Mouse (Mus musculus) liver, embryonic 12.5 days (tissue): ENCODE data around the gene Nceh1. TPM values are rescaled to one million over a fixed set of nuclear protein-coding genes. Genes with fewer than 3 reads are reported as not detected.

Experiments used
- ATAC-seq: fragments of 200-750 bp; cut with Nextera tagmentation; 2 replicates; pipeline ENCODE4 v1.8.0; 2017; ENCODE audit warnings: moderate number of reproducible peaks, mild to moderate bottlenecking, moderate library complexity
- H3K27ac ChIP-seq: fragments of 300-500 bp; sonication (generic); 2 replicates; pipeline ENCODE4 v1.5.1; 2016; ENCODE audit warnings: mild to moderate bottlenecking
- H3K27me3 ChIP-seq: fragments of 300-500 bp; sonication (generic); replicated peaks from 2 replicates; pipeline ENCODE4 v1.6.1; 2016; ENCODE audit warnings: mild to moderate bottlenecking, moderate library complexity
- H3K36me3 ChIP-seq: fragments of 300-500 bp; sonication (generic); 2 replicates; pipeline ENCODE4 v1.6.1; 2016; ENCODE audit warnings: mild to moderate bottlenecking, moderate library complexity
- H3K4me1 ChIP-seq: fragments of 300-500 bp; sonication (generic); 2 replicates; pipeline ENCODE4 v1.6.1; 2016
- H3K4me2 ChIP-seq: fragments of 300-500 bp; sonication (generic); 2 replicates; pipeline ENCODE4 v1.6.1; 2016; ENCODE audit warnings: mild to moderate bottlenecking, moderate library complexity
- H3K4me3 ChIP-seq: fragments of 300-500 bp; sonication (generic); 2 replicates; pipeline ENCODE4 v1.5.1; 2016; ENCODE audit warnings: mild to moderate bottlenecking, moderate library complexity
- H3K9ac ChIP-seq: fragments of 300-500 bp; sonication (generic); 2 replicates; pipeline ENCODE4 v1.6.1; 2016; ENCODE audit warnings: mild to moderate bottlenecking, moderate library complexity
- H3K9me3 ChIP-seq: fragments of 300-500 bp; sonication (generic); replicated peaks from 2 replicates; pipeline ENCODE4 v1.6.1; 2016; ENCODE audit warnings: mild to moderate bottlenecking, moderate library complexity
- WGBS: fragments of 180-500 bp; shearing (Covaris S2); methylation state at CpG from one replicate; pipeline ENCODE4 v1.1.7; 2016; ENCODE audit not compliant: insufficient replicate concordance; 5-methylcytosine and 5-hydroxymethylcytosine counted together
- polyA plus RNA-seq: library from polyadenylated mRNA; unstranded; fragments of >200 nt; fragmentation: Nextera tagmentation; extraction: Ambion mirVana; gene quantifications from 2 replicates; pipeline ENCODE4 v1.2.1, GENCODE M21; 2016

Nceh1 gene
- 2.8 and 3.4 TPM in 2 replicates for polyA plus RNA-seq

DNA sequence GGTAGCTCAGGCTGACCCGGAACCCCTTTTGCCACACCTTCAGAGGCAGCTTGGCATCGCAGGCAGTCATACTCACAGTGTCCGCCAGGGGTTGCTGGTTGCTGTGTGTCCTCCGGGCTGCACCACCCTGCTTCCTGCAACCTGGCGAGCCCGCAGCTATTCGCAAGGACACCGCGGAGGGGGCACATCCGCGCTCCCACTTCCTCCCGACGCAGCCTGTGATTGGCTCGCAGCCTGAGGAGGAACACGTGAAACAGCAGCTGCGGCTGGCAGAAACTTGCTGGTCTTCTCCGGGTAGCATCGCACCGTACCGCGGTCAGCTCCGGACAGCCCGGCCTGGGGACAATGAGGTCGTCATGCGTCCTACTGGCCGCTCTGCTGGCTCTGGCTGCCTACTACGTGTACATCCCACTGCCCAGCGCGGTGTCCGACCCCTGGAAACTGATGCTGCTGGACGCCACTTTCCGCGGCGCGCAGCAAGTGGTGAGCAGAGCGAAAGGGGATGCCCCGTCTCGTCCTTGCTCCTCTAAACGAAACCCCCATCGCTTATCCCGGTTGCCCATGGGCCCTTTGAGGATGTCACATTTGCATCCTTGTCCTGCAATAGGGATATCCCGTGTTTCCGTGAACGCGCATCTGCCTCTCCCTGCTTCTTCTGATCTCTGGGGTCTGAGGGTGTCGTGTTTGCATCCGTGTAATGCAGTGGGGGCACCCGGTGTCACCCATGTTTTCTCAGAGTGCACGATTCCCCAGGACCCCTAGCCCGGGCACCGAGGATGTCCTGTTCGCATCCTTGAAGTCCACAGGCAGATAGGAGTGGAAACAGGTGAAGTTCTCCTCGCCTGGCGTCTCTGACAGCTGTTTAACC lies at the start of gene Nceh1:
Gene Nceh1 (plus strand): TSS at position 233 of the 868 bp plus-strand sequence.
- Histone ChIP-seq H3K36me3 (no peaks in the 10 kb centered on the region), H3K4me2 (peak within 1 kb of the TSS; percentile 96), H3K9me3 (no peaks in the 10 kb centered on the region), H3K9ac (peak within 1 kb of the TSS; percentile 72), H3K27ac (no peak within 1 kb of the TSS), H3K4me1 (peaks cover 15% of the 10 kb centered on the region), H3K4me3 (peak within 1 kb of the TSS; percentile 67), H3K27me3 (no peaks in the 10 kb centered on the region)
- 2% methylated on average over 54 of the region's 54 CpGs for WGBS
- ATAC-seq: peak; percentile 92

DNA sequence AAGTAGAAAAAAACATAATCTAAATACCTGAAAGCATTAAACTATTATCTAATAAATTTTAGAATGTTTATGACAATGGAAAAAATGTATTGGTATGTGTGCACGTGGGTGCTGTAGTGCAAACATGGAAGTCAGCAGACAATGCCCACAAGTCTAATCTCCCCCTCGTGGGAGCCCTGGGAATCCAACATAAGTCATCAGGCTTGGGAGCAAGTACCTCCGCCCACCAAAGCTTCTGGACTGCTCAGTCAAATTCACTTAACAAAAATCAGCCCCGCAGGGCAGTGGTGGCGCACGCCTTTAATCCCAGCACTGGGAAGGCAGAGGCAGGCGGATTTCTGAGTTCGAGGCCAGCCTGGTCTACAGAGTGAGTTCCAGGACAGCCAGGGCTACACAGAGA lies 42.7 kb upstream of the Nceh1 start:
- peaks cover 95% of the 10 kb centered on the region for H3K36me3 ChIP-seq
- 84% methylated on average over 8 of the region's 8 CpGs for WGBS
- H3K9me3 ChIP-seq: no peaks in the 10 kb centered on the region
- H3K27me3 ChIP-seq: no peaks in the 10 kb centered on the region
- no peaks in the 10 kb centered on the region for H3K4me1 ChIP-seq
- H3K27ac ChIP-seq: no peak overlapping the region
- H3K4me3 ChIP-seq: no peak overlapping the region
- no peak for ATAC-seq
- no peak overlapping the region for H3K9ac ChIP-seq
- H3K4me2 ChIP-seq: no peak overlapping the region

DNA sequence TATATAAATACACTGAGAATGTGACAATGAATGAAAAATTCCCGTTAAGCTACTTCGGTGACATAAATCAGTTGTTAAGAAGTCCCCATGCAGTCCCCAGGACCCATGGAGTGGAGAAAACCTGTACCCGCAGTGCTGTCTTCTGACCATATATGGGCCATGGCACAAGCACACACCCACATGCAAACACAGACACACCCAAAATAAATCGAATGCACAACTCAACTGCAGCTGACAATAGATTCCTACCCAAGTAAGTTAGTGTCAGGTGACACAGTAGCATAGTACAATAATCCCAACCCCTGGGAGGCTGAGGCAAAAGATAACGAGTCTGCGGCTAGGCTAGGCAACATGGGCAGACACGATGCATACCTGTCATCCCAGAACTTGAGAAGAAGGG lies 39.2 kb upstream of the Nceh1 start:
- no peaks in the 10 kb centered on the region for H3K9me3 ChIP-seq
- peaks cover 92% of the 10 kb centered on the region for H3K36me3 ChIP-seq
- H3K4me3 ChIP-seq: no peak overlapping the region
- no peaks in the 10 kb centered on the region for H3K27me3 ChIP-seq
- no peak overlapping the region for H3K27ac ChIP-seq
- WGBS: 83% methylated on average over 7 of the region's 7 CpGs
- ATAC-seq: no peak
- no peaks in the 10 kb centered on the region for H3K4me1 ChIP-seq
- no peak overlapping the region for H3K4me2 ChIP-seq
- no peak overlapping the region for H3K9ac ChIP-seq

DNA sequence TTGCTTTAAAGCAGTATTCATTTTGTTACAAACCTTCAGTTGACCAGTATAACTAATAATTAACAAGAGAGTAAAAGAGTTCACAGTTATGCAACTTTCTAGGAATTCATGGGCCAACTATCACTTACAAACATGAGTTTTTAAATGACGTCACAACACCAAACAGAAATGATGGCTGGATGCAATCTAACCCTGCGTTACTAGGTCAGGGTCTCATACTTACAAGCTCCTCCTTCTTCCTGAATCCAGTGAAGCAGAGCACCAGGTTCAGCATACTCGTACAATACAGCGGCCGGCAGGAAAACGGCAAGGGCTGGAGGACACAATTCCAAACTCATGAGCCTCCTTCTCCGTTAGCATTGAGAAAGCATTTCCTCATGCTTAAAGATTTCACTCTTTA lies 37.0 kb upstream of the Nceh1 start:
- Histone ChIP-seq H3K4me2 (no peak overlapping the region), H3K4me1 (peaks cover 3% of the 10 kb centered on the region; the same call in 1 of the 2 replicates), H3K27me3 (no peaks in the 10 kb centered on the region), H3K27ac (no peak overlapping the region), H3K9me3 (no peaks in the 10 kb centered on the region), H3K4me3 (no peak overlapping the region), H3K9ac (no peak overlapping the region), H3K36me3 (peaks cover 93% of the 10 kb centered on the region)
- ATAC-seq: no peak
- 89% methylated on average over 7 of the region's 7 CpGs for WGBS

- Histone ChIP-seq H3K27ac (peak overlapping the region; percentile 90), H3K4me3 (peak overlapping the region; percentile 98), H3K9ac (peak overlapping the region; percentile 93), H3K9me3 (no peaks in the 10 kb centered on the region), H3K4me1 (peaks cover 41% of the 10 kb centered on the region), H3K27me3 (no peaks in the 10 kb centered on the region), H3K4me2 (peak overlapping the region; percentile 83), H3K36me3 (peaks cover 32% of the 10 kb centered on the region)
- WGBS: under 1% methylated on average over 31 of the region's 31 CpGs
- ATAC-seq: peak; percentile 46; the same call in 1 of the 2 replicates
Measured at GRCm38 (mm10) chr3:27153191-27153671, 29.5 kb upstream of the Nceh1 start.

- H3K9ac ChIP-seq: peak within 1 kb of the TSS; percentile 93
- H3K36me3 ChIP-seq: peaks cover 27% of the 10 kb centered on the region
- peak within 1 kb of the TSS; percentile 90 for H3K27ac ChIP-seq
- peak; percentile 96 for ATAC-seq
- no peaks in the 10 kb centered on the region for H3K27me3 ChIP-seq
- WGBS: under 1% methylated on average over 37 of the region's 37 CpGs
- no peaks in the 10 kb centered on the region for H3K9me3 ChIP-seq
- peaks cover 41% of the 10 kb centered on the region for H3K4me1 ChIP-seq
- peak within 1 kb of the TSS; percentile 83 for H3K4me2 ChIP-seq
- H3K4me3 ChIP-seq: peak within 1 kb of the TSS; percentile 98
Measured at GRCm38 (mm10) chr3:27153701-27154209, 29.0 kb upstream of the Nceh1 start, which contains the start of gene Ect2. Gene Ect2 (minus strand): TSS chr3:27153878.

GRCm38 (mm10) chr3:27154280-27154679 lies 28.5 kb upstream of the Nceh1 start:
- no peaks in the 10 kb centered on the region for H3K9me3 ChIP-seq
- no peaks in the 10 kb centered on the region for H3K27me3 ChIP-seq
- peak; percentile 51 for ATAC-seq
- 58% methylated on average over 2 of the region's 2 CpGs for WGBS
- peaks cover 22% of the 10 kb centered on the region for H3K36me3 ChIP-seq
- H3K27ac ChIP-seq: peak overlapping the region; percentile 78
- H3K4me3 ChIP-seq: peak overlapping the region; percentile 98
- H3K9ac ChIP-seq: peak overlapping the region; percentile 67
- peak overlapping the region; percentile 83 for H3K4me2 ChIP-seq
- H3K4me1 ChIP-seq: peaks cover 41% of the 10 kb centered on the region

- ATAC-seq: no peak
- Histone ChIP-seq H3K9ac (no peak overlapping the region), H3K27ac (peak overlapping the region; percentile 78; the same call in 1 of the 2 replicates), H3K27me3 (no peaks in the 10 kb centered on the region), H3K4me2 (no peak overlapping the region), H3K4me1 (peaks cover 41% of the 10 kb centered on the region), H3K9me3 (no peaks in the 10 kb centered on the region), H3K36me3 (peaks cover 12% of the 10 kb centered on the region), H3K4me3 (no peak overlapping the region)
- 44% methylated on average over 6 of the region's 6 CpGs for WGBS
Measured at GRCm38 (mm10) chr3:27155051-27155855, 27.5 kb upstream of the Nceh1 start.

DNA sequence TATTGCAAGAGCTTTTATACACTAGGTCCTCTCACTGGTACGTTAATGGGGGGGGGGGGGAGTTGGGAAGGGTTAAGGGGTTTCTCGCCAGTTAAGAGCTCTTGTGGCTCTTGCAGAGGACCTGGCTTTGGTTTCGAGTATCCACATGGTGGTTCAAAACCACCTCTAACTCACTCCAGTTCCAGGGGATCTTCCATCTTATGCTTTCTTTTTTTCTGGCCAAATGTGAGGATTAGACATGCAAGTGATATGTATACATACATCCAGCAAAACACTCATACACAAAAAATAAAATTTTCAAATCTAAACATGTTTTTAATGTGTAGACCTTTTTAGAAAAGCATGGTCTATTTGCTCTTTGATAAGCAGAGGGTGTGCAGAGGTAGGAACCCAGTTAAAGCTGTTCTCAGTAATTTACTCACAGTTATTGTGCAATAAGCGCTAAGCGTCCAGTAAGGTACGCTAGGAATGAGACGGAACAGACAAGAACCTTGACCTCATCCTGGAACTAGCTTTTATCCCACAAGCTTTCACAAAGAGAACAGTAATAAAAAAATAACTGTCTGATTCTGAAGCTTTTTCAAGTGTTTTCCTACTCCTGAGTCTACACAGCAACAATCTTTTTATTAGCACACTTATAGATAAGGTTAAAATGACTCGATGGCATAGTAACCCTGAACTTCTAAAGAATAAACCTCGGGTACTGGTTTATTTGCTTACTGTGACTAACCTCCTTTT lies 26.7 kb upstream of the Nceh1 start:
- 61% methylated on average over 9 of the region's 9 CpGs for WGBS
- H3K27me3 ChIP-seq: no peaks in the 10 kb centered on the region
- no peak for ATAC-seq
- H3K4me2 ChIP-seq: no peak overlapping the region
- no peak overlapping the region for H3K9ac ChIP-seq
- peaks cover 36% of the 10 kb centered on the region for H3K4me1 ChIP-seq
- no peaks in the 10 kb centered on the region for H3K9me3 ChIP-seq
- peak overlapping the region; percentile 13; the same call in 1 of the 2 replicates for H3K27ac ChIP-seq
- no peak overlapping the region for H3K4me3 ChIP-seq
- peaks cover 5% of the 10 kb centered on the region for H3K36me3 ChIP-seq

GRCm38 (mm10) chr3:27156594-27156949 lies 26.2 kb upstream of the Nceh1 start:
- 70% methylated on average over 3 of the region's 3 CpGs for WGBS
- Histone ChIP-seq H3K27me3 (no peaks in the 10 kb centered on the region), H3K4me3 (no peak overlapping the region), H3K27ac (no peak overlapping the region), H3K4me1 (peaks cover 31% of the 10 kb centered on the region), H3K36me3 (no peaks in the 10 kb centered on the region; the same call in 1 of the 2 replicates), H3K9ac (no peak overlapping the region), H3K9me3 (no peaks in the 10 kb centered on the region), H3K4me2 (no peak overlapping the region)
- ATAC-seq: no peak

DNA sequence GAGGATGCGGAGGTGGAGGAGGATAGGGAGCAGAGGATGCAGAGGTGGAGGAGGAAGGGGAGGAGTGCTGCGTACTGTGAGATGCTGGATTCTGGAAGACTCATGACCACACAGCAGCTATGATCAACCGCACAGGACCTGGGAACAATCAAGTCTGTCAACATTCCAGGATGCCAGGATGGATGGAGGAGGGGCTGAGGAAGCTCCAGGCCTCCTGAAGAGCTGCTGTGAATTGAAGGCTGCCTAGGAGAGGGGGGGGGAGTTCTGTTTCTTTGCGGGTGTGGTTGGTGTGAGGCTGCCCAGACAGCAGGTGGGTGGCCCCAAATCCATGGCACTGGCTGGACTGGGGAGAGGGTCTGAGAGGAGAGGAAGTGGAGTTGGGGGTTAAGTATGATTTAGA lies 23.9 kb upstream of the Nceh1 start:
- peaks cover 19% of the 10 kb centered on the region for H3K4me1 ChIP-seq
- no peak overlapping the region for H3K27ac ChIP-seq
- ATAC-seq: no peak
- WGBS: 59% methylated on average over 4 of the region's 4 CpGs
- H3K36me3 ChIP-seq: no peaks in the 10 kb centered on the region
- no peaks in the 10 kb centered on the region for H3K27me3 ChIP-seq
- H3K9me3 ChIP-seq: no peaks in the 10 kb centered on the region
- no peak overlapping the region for H3K4me2 ChIP-seq
- no peak overlapping the region for H3K9ac ChIP-seq
- H3K4me3 ChIP-seq: no peak overlapping the region
